Mouse (Mus musculus) right cerebral cortex, postnatal 4 days (tissue): ENCODE data around the gene Tshz2.

Experiments used
- DNase-seq: peaks from one replicate; pipeline ENCODE4 v3.0.0-alpha.2; 2022

Tshz2 gene

DNA sequence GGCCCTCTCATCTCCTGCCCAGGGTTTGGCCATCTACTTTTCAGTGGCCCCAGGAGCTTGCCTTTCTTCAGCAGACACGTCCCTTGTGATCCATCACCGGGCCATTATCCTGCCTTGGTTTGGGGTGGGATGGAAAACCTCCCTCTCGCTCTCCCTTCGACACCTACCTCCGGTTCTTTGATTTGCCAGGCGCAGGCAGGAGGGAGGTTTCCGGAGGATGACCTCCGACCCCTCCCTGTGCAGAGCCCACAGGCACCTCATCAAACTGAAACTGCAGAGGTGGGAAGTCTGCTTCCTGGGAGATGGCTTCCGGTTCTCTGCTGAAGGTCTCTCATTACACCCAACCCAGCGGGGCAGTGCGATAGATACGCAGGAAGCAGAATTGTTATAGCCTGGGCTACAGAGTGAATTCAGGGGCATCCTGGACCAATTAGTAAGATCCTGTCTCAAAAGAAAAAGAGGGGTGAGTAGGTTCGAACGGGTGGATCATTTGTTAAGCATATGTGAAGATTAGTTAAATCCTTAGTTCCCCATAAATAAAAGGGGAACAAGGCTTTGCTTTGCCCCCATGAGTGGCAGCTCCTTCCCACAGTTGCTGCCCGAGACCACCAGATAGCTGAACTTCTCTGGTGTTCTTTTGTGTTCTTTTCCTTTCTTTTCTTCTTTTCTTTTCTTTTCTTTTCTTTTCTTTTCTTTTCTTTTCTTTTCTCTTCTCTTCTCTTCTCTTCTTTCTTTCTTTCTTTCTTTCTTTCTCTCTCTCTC lies 70.1 kb downstream of the Tshz2 start:
- DNase-seq, result no peak

DNA sequence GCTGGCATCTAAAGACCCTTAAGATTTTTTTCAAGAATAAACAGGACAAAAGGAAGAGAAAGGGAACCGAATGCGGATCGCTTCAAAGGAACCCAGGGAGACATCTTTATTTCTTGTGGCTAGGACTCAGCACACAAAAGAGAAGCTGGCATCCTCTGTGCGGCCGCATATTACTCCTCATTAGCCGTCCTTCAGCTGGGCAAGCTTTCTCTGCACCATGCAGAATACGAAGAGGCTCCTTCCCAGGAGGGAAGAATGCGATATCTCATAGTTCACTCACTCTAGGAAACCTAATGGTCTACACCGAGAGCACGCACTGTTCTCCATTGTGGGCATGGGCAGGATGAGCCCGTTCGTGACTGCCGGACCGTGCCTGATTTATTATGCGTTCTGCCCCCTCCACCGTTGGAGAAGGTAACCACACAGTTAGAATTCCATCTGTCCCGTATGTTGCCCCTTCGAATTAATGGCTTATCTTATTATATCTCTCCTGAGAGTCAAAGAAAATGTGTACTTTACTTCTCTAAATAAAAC lies 89.0 kb downstream of the Tshz2 start:
- no peak for DNase-seq

DNA sequence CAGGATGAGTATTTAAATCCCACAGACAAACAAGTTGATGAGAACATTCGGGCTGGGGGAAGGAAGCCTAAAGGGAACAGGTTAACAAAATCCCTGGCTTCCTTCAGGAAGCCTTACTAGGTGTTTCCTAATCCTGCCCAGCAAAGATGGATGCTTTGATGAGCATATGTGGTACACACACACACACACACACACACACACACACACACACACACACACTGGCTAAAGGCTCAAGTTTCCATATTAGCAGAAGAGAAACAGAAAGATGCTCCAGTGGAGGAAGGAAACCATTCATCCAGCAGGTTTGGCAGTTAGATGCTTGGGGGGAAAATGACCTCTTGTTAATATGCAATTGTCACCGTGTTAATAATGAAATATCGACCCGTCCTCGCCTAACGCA lies 89.5 kb downstream of the Tshz2 start:
- no peak for DNase-seq

DNA sequence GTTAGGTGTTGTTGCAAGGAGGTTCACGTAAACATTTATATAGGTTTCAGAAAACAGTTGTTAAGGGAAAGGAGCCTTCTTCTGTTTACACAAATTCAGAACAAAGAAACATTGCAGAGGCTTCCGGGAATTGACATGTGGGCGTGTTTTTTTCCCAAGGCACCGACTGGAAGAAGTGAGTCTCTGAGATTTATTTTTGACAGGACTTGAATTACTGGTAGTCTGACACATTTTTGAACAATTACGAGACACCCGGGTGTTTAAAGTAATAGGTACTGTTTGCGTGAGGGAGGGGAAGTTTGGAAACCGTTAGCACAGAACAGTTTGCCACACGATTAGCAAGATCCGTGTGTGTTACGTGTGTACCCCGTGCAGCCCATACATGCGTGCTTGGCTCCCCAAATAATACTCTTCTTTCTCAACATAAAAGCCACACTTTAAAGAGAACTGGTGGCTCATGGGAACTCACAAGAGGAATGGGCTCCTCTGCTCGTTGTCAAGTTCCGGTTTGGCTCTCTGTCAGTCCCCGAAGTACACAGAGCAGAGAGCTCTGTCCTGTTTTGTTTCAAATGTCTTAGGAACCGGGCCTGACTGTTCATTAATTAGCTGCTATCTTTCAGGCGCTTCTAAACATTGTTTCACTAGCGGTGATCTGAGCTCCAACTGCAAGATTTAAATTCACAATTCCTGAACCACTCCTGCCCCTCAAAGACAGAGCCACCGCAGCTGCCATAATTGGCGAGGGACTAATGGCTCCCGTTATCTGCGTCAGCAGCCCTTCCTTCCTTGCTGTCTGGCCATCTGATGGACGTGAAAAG lies 91.0 kb downstream of the Tshz2 start:
- DNase-seq, result no peak

DNA sequence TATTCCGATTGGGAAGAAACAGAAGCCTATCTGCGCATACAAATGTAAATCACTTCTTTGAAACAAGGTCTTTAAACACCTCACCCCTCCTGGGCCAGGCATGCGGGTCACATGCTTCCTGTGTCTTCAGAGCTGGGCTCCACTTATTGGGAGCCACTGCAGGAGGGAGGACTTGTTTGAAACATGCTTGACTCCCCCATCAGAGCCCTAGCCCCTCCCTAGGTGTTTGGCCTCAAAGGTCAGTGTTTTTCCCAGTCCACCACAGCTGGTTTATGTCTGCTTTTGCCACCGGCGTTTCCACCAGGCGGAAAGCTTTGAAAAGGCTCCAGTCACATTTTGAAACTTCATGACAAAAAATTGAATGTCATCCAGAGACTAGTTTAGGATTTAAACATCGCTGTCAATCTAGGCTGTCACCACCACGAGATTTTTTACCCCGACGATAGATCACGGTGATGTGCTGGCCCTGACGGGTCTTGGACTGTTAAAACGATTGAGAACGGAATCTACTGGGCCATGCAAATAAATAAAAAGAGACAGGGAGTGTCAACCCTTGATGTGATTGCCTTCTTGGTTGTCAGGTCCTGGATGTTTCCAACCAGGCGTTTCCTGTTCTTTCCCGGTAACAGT lies 96.0 kb downstream of the Tshz2 start:
- no peak for DNase-seq

DNA sequence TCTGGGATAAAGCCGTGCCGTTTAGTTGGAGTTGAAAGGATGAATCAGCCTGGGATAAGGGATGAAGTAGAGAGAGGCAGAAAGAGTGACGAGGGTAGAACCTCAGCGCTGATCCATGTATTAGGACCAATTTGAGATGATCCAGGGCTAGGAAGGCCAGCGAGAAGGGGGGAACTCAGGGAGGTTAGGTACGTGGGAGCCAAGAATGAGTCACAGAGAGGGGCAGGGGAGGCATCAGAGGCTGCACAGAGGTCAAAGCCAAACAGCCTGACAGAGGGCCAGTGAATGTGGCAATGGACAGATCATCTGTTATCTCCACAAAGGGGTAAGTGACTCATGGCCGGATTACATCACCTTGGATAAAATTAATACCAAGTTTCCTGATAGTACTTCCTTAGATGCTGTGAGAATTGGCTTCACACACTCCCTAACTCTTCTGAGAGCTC lies 97.8 kb downstream of the Tshz2 start:
- no peak for DNase-seq

DNA sequence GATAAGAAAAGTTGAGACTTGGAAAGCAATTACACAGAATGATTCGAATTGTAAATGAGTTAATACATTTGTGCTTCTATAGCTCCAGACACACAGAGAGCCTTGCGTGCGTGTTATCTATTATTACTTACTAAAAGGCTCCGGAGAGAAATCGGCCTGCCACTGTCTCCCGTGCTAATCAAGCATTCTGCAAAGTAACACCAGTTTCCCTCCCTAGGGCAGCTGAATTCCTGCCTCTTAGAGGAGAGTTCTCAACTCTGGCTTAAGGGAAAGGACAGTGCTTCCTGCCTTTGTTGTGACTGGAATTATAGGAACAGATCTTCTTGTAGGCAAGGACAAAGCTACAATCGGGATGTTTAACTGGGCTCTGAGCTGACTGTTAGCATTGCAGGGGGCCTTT lies 101.2 kb downstream of the Tshz2 start:
- DNase-seq, result no peak

DNA sequence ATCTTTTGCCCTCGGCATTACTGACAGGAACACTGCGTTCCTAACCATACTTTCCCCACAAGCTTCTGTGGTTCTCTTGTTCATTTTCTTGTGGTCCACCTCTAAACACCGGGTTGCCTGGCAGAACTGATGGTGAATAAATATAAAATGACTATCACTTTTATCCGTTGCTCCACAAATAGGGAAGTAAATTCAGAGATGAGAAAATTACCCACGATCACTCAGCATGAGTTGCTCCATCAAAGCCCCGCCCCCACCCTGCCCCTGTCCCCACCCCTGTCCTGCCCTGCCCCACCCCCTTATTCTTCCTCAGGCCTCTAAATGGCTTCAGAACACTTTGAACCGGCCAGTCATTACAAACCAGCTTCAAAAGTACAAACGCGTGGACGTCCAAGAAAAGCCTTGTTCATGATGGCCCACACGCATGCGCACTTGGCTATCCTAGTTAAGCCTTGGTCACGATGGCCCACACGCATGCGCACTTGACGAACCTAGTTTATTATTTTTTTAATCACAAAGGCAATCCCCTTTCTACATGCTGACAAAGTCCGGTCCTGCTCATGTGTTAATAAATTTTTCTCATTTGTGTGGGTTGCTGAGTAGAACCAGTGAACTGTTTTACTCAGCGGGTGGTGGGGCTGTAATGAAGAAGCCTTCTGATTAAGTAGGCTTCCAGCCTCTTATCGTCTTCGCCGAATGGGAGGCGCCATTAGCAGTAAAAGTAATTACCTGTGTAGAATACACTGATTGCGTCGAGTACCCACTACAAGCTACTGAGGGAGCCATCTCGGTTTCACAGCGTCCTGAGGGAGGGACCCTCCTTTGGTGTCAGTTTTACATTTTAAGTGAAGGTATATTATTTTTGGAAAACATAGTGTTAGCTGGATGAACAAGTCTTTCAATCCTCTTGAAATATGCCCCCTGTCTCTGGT lies 102.9 kb downstream of the Tshz2 start:
- peak; percentile 20 for DNase-seq

DNA sequence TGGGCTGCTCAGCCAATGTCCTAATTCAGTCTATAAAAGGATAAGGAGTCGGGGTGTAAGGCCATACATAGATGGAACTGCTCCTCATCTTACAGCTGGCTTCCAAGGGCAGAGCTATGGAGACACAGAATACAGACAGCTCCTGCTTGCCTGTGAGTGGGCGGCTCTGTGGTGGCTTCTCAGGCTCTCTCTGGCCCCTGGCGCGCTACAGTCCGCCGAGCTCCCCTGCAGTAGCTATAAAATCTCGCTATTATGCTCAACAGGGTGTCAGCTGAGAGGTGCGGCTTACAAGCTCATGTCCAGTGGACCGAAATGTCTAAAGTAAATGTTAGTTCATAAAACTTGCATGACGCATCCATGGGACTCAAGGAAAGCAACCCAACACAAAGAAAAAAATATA lies 108.2 kb downstream of the Tshz2 start:
- no peak for DNase-seq

DNA sequence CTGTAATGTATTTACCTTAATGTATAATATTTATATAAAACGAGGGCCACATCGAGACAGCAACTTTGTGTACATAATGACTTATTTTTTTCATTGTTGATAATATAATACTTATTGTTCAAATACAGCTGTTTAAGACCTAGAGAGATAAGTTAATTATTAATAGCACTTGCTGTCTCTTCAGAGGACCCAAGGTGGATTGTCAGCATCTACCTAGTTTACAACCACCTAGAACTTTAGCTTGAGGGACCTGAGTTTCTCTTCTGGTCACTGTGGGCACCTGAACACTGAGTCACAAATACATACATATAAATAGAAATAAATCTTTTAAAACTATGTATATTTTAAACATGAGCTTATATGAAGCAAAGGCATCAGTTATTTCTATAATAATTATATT lies 110.0 kb downstream of the Tshz2 start:
- DNase-seq, result no peak

DNA sequence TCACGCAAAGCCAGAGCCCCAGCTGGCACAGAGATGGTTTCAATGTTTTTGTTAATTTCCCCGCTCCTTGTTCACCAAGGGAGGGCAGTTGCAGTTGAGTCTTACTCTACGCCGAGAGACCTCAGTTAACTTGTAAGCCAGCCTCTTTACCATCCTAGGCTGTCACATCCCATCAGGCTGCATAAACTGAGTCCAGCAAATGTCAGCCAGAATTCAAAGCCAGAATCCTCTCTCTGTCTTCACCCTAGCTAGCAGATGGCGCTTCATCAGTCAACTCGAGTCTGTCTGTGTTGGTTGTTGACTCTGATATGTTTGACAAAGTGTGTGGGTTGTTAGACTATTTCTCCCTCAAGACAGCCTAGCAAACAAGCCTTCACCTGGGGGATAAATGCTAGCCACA lies 110.5 kb downstream of the Tshz2 start:
- no peak for DNase-seq

DNA sequence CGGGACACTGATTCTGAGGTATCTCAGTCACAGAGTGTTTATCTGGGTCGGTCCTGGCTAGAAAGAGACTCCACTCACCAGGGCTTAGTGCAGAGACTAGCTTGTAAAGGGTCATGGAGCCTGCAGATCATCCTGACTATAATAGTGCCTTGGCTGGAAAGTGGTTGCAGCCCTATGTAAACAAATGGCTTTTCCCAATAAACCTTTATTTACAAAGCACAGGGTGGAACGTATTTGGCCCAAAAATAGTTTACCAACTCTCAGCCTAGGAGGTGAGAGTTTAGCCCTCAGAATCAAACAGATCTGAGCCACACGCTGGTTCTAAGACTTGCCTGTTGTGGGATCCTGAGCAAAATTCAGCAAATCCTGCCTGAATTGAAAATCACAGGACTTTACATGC lies 111.1 kb downstream of the Tshz2 start:
- no peak for DNase-seq

DNA sequence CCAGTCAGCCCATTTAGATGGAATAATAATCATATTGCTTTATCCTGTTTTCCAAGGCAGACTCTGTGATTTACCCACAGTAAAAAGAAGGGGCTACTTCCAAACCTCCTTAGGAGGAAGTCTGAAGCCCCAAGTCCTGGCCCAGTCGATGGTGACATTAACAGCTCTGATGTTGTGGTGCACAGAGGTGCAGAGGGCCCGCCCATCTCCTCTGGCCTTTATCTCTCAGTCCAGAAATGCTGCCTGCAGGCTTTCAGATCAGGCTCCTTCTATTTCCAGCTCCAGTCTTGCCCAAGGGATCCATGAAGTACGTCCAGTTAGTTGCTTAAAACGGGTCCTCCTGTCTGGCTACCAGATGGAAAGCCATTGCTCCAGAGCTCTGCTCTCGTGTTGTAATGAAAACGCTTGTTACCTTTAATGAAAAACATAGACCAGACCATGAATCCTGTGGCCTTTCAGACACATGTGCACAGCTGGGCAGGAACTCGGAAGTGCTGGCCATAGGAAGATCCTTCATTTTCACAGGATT lies 114.4 kb downstream of the Tshz2 start:
- DNase-seq, result no peak

DNA sequence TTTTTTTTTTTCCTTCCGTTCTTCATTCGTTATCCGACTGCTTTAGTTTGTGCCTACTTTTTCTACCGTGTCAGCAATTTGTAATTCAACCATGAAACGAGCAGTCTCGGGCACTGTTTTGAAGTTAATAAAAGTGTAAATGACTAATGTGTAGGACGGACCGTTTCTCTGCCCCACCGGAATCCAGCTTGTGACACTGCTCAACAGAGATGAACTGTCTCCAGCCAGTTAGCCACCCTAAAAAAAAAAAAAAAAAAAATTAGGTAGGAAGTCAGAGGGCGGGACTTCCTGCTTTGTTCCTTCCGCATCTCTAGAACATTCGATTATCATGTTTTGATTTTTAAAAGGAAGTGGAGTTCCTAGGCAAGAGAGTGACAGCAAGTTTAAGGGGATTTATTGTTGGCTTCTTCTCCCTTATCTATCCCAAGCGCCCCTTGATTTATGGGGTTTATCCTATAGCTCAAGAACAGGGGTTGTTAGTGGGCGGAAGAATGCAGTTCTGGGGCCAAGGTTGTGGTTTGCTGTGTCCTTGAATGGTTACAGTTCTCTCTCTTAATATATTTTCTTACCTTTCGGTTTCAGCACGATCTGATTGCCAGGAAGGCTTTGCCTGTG lies 116.6 kb downstream of the Tshz2 start:
- no peak for DNase-seq

DNA sequence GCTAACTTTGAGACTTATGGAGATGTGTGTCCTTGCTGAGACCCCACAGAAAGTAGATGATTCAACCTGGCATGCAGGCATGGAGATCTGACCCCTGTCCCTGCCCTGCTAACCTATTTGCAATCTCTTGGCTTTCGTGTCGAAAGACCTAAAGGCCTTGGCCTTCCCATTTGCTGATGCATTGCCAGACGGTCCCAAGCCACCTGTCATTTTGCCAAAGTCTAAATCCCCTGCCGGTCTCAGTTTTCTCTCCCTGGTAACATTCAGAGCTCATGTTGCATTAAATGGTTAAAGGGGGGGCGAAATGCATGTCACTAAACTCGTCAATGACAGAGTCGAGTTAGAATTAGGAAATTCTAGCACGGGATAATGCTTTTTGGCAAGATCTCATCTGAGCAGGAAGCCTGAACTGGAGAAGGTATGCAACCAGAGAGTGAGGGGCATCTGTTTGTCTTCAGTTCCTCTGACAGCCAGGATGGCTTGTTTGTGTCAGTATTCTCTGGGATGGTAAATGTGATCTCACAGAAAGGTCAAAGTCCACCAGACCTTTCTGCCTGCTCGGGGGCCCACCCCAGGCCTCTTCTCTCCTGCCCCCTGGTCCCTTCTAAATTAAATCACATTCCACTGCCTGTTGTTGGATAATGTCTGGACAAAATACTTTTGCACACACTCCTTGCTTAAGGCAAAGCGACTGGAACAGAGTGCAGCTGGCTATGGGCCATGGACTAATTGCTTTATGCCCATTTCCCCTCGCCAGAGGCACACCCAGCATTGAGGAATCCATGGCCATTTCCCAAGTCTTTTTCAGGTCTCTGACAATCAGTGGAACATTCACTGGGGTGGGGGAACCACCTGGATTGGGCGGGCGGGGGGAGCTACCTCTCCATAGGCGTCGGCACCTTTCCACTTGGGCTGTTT lies 118.0 kb downstream of the Tshz2 start:
- DNase-seq, result no peak

DNA sequence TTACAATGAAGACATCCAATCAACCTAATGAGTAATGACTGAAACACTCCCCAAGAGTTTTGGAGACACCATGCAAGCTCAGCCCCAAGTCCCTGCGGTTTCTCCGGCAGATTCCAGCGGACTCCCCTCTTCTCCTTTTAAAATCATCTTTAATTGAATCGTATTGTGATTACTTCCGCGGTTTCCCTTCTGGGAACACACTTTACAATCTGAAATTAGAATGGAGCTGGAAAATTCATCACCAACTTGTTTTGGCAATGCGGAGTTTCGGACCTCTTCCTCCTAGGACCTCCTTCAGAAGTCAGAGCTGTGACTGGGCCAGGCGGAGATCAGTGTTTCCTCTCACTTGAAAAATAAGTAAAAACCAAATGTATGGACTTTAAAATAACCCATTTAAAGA lies 119.3 kb downstream of the Tshz2 start:
- DNase-seq, result no peak

DNA sequence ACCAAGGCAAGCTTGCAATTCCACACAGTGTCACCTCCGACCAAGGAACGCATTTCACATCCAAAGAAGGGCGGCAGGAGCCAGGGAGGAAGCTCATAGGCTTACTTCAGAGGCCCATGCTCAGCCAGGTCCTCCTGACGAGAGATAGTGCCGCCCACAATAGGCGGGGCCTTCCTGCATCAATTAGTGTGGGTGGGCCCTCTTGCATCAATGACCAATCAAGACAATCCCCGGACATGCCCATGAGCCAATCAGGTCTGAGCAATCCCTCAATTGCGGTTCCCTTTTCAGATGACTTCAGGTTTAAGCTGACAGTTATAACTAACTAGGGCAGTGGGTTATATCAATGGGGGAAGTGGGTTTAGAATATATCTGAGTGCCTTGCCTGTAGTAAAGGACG lies 120.6 kb downstream of the Tshz2 start:
- no peak for DNase-seq

DNA sequence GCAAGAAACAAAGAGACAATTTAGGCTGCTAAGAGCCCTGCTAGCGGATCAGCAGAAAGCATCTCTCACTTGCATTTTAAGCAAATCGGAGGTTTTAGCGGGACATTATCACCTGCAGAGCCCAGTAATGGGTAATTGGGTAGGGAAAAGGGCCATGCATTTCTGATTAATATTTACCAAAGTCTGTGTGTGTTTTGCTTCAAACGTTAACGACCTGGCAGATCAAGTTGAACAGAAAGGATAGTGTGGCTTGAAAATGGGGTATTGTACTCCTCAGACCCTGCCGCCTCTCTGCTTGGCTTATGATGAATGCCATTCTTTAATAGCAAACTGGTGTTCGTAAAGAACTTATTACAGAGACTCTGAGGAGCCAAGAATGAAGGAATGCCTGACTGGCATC lies 122.3 kb downstream of the Tshz2 start:
- DNase-seq, result no peak

DNA sequence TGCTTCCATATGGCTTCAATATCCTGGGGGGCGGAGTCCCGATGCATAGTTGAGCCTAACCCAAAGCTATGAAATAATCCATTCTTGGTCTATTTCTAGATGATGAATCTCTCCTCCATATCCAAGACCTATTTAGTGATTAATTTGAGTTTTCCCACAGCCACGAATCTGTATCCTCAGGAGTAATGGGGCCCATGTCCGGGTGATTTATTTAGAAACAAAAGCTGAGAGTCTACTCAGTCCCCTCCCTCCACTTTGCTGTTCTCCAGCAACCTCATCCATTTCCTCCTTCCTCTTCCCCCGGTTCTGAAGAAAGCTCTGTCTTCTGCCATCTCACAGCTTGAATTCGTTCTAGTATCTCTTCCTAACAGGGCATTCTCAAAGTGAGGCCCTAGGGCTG lies 125.3 kb downstream of the Tshz2 start:
- DNase-seq, result no peak

DNA sequence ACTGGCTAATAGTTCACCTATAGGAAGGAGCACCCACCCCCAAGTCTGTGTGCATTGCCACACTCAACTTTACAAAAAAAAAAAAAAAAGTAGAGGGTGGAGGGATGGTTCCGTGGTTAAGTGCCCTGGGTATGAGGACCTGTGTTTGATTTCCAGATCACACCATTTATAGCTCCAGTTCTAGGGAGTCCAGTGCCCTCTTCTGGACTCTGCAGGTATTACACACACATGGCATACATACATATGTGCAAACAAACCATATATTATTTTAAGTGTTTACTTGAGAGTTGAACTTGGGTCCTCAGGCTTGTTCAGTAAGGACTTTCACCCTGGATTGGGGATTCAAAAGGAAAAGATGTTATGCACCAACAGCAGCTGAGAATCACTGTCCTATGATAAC lies 127.3 kb downstream of the Tshz2 start:
- no peak for DNase-seq

DNA sequence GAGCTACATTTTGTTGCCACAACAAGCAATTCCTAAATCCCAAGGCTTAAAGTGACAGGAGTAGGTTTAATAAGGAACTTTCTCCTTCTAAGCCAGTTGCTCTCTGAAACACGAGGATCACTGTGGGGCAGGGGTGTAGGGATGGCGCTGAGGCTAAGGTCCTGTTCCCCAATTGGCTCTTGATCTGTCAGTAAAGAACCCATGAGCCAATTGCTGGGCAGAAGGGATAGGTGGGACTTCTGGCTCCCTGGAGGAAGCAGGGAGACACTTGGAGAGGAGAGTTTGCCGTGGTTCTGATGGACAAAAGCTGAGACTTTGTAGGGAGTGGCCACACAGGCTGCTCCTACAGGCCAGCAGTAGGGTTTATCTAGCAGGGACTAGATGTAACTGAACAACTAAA lies 128.9 kb downstream of the Tshz2 start:
- DNase-seq, result no peak
